Mouse (Mus musculus): ENCODE measurements around the gene Slc5a5. TPM values are rescaled to one million over a fixed set of nuclear protein-coding genes. Genes with fewer than 3 reads are reported as not detected.
A peak's percentile ranks its signal among the peaks of the same experiment; 100 is the strongest.

The Slc5a5 gene
- polyA plus RNA-seq, 1 experiment: 1.3 TPM

- Histone ChIP-seq H3K4me3 (replicated peaks; ENCODE audit: extremely low read depth, low read depth, low read length) (no peak overlapping the region), H3K4me1 (ENCODE audit: control insufficient read depth, insufficient read depth, low read length) (no peaks in the 10 kb centered on the region)
- DNase-seq: no peak
- 58% methylated on average over 7 of the region's 7 CpGs for WGBS
- TF ChIP-seq CTCF (IDR thresholded peaks at IDR 0.05; ENCODE audit: insufficient read depth, low read length): no peak
Measured at GRCm38 (mm10) chr8:70850132-70850845, 42.3 kb downstream of the Slc5a5 start.

- TF ChIP-seq POLR2A (IDR thresholded peaks at IDR 0.05; ENCODE audit: borderline replicate concordance, extremely low read depth, low read depth, low read length) (no peak), CTCF (IDR thresholded peaks at IDR 0.05; ENCODE audit: insufficient read depth, low read length) (no peak)
- 66% methylated on average over 3 of the region's 3 CpGs for WGBS
- H3K4me1 ChIP-seq (ENCODE audit: control insufficient read depth, insufficient read depth, low read length): no peaks in the 10 kb centered on the region
- no peak for DNase-seq
- no peak overlapping the region for H3K4me3 ChIP-seq (replicated peaks; ENCODE audit: extremely low read depth, low read depth, low read length)
Measured at GRCm38 (mm10) chr8:70849333-70849990, 43.1 kb downstream of the Slc5a5 start.

- no peak for DNase-seq
- Histone ChIP-seq H3K4me1 (ENCODE audit: control insufficient read depth, insufficient read depth, low read length) (no peaks in the 10 kb centered on the region), H3K4me3 (replicated peaks; ENCODE audit: extremely low read depth, low read depth, low read length) (no peak overlapping the region)
- WGBS: 51% methylated on average over 15 of the region's 15 CpGs
- no peak for TF ChIP-seq CTCF (IDR thresholded peaks at IDR 0.05; ENCODE audit: insufficient read depth, low read length)
- TF ChIP-seq POLR2A (IDR thresholded peaks at IDR 0.05; ENCODE audit: borderline replicate concordance, extremely low read depth, low read depth, low read length): no peak
Measured at GRCm38 (mm10) chr8:70846371-70847154, 46.0 kb downstream of the Slc5a5 start.

- DNase-seq: no peak
- TF ChIP-seq CTCF (IDR thresholded peaks at IDR 0.05; ENCODE audit: insufficient read depth, low read length): no peak
- TF ChIP-seq POLR2A (IDR thresholded peaks at IDR 0.05; ENCODE audit: borderline replicate concordance, extremely low read depth, low read depth, low read length): no peak
- Histone ChIP-seq H3K4me1 (ENCODE audit: control insufficient read depth, insufficient read depth, low read length) (no peaks in the 10 kb centered on the region), H3K4me3 (replicated peaks; ENCODE audit: extremely low read depth, low read depth, low read length) (no peak overlapping the region)
- WGBS: 46% methylated on average over 5 of the region's 5 CpGs
Measured at GRCm38 (mm10) chr8:70845108-70845507, 47.4 kb downstream of the Slc5a5 start.

- no peaks in the 10 kb centered on the region for H3K4me1 ChIP-seq (ENCODE audit: control insufficient read depth, insufficient read depth, low read length)
- peak; percentile 90 for DNase-seq
- peak; percentile 79 for TF ChIP-seq CTCF (IDR thresholded peaks at IDR 0.05; ENCODE audit: insufficient read depth, low read length)
- no peak for TF ChIP-seq POLR2A (IDR thresholded peaks at IDR 0.05; ENCODE audit: borderline replicate concordance, extremely low read depth, low read depth, low read length)
- H3K4me3 ChIP-seq (replicated peaks; ENCODE audit: extremely low read depth, low read depth, low read length): no peak overlapping the region
- WGBS: 3% methylated on average over 6 of the region's 6 CpGs
Measured at GRCm38 (mm10) chr8:70844523-70844922, 48.0 kb downstream of the Slc5a5 start.

- Histone ChIP-seq H3K4me3 (replicated peaks; ENCODE audit: extremely low read depth, low read depth, low read length) (no peak overlapping the region), H3K4me1 (ENCODE audit: control insufficient read depth, insufficient read depth, low read length) (no peaks in the 10 kb centered on the region)
- no peak for DNase-seq
- TF ChIP-seq CTCF (IDR thresholded peaks at IDR 0.05; ENCODE audit: insufficient read depth, low read length): no peak
- TF ChIP-seq POLR2A (IDR thresholded peaks at IDR 0.05; ENCODE audit: borderline replicate concordance, extremely low read depth, low read depth, low read length): no peak
- WGBS: 85% methylated on average over 8 of the region's 8 CpGs
Measured at GRCm38 (mm10) chr8:70843941-70844340, 48.6 kb downstream of the Slc5a5 start.

- WGBS: 78% methylated on average over 5 of the region's 5 CpGs
- TF ChIP-seq POLR2A (IDR thresholded peaks at IDR 0.05; ENCODE audit: borderline replicate concordance, extremely low read depth, low read depth, low read length) (no peak), CTCF (IDR thresholded peaks at IDR 0.05; ENCODE audit: insufficient read depth, low read length) (no peak)
- no peak overlapping the region for H3K4me3 ChIP-seq (replicated peaks; ENCODE audit: extremely low read depth, low read depth, low read length)
- DNase-seq: no peak
- 0 out of 2 replicates have a peak, but pooled peaks cover 4% of the 10 kb centered on the region for H3K4me1 ChIP-seq (ENCODE audit: control insufficient read depth, insufficient read depth, low read length)
Measured at GRCm38 (mm10) chr8:70843214-70843773, 49.3 kb downstream of the Slc5a5 start.

- 66% methylated on average over 25 of the region's 25 CpGs for WGBS
- Histone ChIP-seq H3K4me1 (ENCODE audit: control insufficient read depth, insufficient read depth, low read length) (0 out of 2 replicates have a peak, but pooled peaks cover 4% of the 10 kb centered on the region), H3K4me3 (replicated peaks; ENCODE audit: extremely low read depth, low read depth, low read length) (no peak overlapping the region)
- DNase-seq: no peak
- TF ChIP-seq CTCF (IDR thresholded peaks at IDR 0.05; ENCODE audit: insufficient read depth, low read length): no peak
- no peak for TF ChIP-seq POLR2A (IDR thresholded peaks at IDR 0.05; ENCODE audit: borderline replicate concordance, extremely low read depth, low read depth, low read length)
Measured at GRCm38 (mm10) chr8:70842484-70842883, 50.1 kb downstream of the Slc5a5 start.

All from lung, adult 2 months (tissue).